Mouse (Mus musculus) midbrain, postnatal 0 days (tissue): ENCODE measurements around the gene Dynlrb2. TPM values are rescaled to one million over a fixed set of nuclear protein-coding genes. Genes with fewer than 3 reads are reported as not detected.

Experiments used
- ATAC-seq: fragments of 200-750 bp; cut with Nextera tagmentation; 2 replicates; pipeline ENCODE4 v1.8.0; 2017; ENCODE audit warnings: moderate number of reproducible peaks, mild to moderate bottlenecking, moderate TSS enrichment, moderate library complexity; ENCODE audit not compliant: low FRiP score
- DNase-seq: peaks from one replicate; pipeline ENCODE4 v3.0.0-alpha.2; 2015; ENCODE audit warnings: low spot score
- H3K27ac ChIP-seq: fragments of 300-500 bp; sonication (generic); 2 replicates; pipeline ENCODE4 v1.5.1; 2014; ENCODE audit warnings: low read depth, mild to moderate bottlenecking, low read length, mixed read lengths
- H3K27me3 ChIP-seq: fragments of 300-500 bp; sonication (generic); 2 replicates; pipeline ENCODE4 v1.6.1; 2014; ENCODE audit warnings: low read length, control low read depth, mixed read lengths; ENCODE audit not compliant: insufficient read depth
- H3K36me3 ChIP-seq: fragments of 300-500 bp; sonication (generic); 2 replicates; pipeline ENCODE4 v1.6.1; 2014; ENCODE audit warnings: low read length, control low read depth, mixed read lengths; ENCODE audit not compliant: insufficient read depth
- H3K4me1 ChIP-seq: fragments of 300-500 bp; sonication (generic); 2 replicates; pipeline ENCODE4 v1.6.1; 2014; ENCODE audit warnings: mild to moderate bottlenecking, control low read depth, antibody characterized with exemption, low read length, mixed read lengths; ENCODE audit not compliant: insufficient read depth
- H3K4me2 ChIP-seq: fragments of 300-500 bp; sonication (generic); 2 replicates; pipeline ENCODE4 v1.6.1; 2014; ENCODE audit warnings: low read depth, mild to moderate bottlenecking, low read length, mixed read lengths; ENCODE audit not compliant: poor library complexity, severe bottlenecking
- H3K4me3 ChIP-seq: fragments of 300-500 bp; sonication (generic); 2 replicates; pipeline ENCODE4 v1.5.1; 2014; ENCODE audit warnings: low read depth, mild to moderate bottlenecking, low read length, moderate library complexity
- H3K9ac ChIP-seq: fragments of 300-500 bp; sonication (generic); replicated peaks from 2 replicates; pipeline ENCODE4 v1.6.1; 2014; ENCODE audit warnings: mild to moderate bottlenecking, low read length, moderate library complexity, mixed read lengths; ENCODE audit not compliant: poor library complexity, severe bottlenecking
- H3K9me3 ChIP-seq: fragments of 300-500 bp; sonication (generic); 2 replicates; pipeline ENCODE4 v1.6.1; 2016; ENCODE audit warnings: low read length, control low read depth
- CTCF ChIP-seq: IDR thresholded peaks from 2 replicates; pipeline ENCODE4 v1.5.1; 2016; ENCODE audit warnings: antibody characterized with exemption, mild to moderate bottlenecking
- WGBS: fragments of 180-500 bp; shearing (Covaris S2); extraction: QIAGEN DNeasy Blood & Tissue Kit; methylation state at CpG from one replicate; pipeline ENCODE4 v1.1.7; 2014; 5-methylcytosine and 5-hydroxymethylcytosine counted together
- polyA plus RNA-seq: library from polyadenylated mRNA; unstranded; fragments of >200 nt; fragmentation: Nextera tagmentation; extraction: Ambion mirVana; gene quantifications from 2 replicates; pipeline ENCODE4 v1.2.1, GENCODE M21; 2015
- total RNA-seq: library from RNA; depleted of rRNA; stranded (reverse); fragments of >200 nt; gene quantifications from 2 replicates; pipeline ENCODE4 v1.2.3, GENCODE M21; 2014

Gene Dynlrb2
- total and polyA plus RNA-seq, 2 experiments from 2014 or later: 14.5 to 20.4 TPM

DNA sequence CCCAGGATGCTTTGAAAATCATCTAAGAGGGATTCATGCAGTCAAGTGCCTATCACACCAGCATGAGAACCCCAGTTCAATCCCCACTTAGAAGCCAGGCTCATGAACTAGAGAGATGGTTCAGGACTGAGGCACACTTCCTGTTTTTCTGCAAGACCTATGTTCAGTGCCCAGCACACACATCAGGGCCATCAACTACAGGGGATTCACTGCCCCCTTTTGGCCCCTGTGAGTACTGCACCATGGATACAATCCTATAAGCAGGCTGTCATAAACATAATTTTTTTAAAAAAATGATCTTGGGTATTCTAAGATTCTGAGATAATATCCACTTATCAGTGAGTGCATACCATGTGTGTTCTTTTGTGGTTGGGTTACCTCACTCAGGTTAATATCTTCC is 26.1 kb upstream of the Dynlrb2 start:
- Histone ChIP-seq H3K9ac (no peak overlapping the region), H3K4me2 (no peak overlapping the region), H3K27me3 (no peaks in the 10 kb centered on the region), H3K4me1 (no peaks in the 10 kb centered on the region), H3K9me3 (no peaks in the 10 kb centered on the region), H3K36me3 (no peaks in the 10 kb centered on the region), H3K27ac (no peak overlapping the region), H3K4me3 (no peak overlapping the region)
- no peak for ATAC-seq
- no peak for DNase-seq
- 0 out of 2 replicates have a peak, but pooled peaks have one; percentile 4 for TF ChIP-seq CTCF

DNA sequence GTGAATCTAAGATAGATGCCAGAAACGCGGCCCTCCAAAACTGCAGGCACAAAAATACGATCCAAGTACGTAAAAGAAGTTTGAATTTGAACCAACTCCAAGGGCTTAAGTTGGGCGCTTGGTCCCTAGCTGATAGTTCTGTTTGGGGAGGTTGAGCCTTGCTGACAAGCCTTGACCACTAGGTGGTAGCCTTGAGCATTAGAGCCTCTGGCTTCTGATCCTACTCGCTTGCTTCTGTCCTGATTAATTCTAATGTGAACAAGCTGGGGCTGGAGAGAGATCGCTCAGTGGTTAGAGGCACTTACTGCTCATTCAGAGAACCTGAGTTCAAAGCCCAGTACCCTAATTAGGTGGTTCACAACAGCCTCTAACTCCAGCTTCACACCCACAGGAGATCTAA is 23.9 kb upstream of the Dynlrb2 start:
- 17% methylated on average over 7 of the region's 7 CpGs for WGBS
- no peak for ATAC-seq
- H3K9ac ChIP-seq: no peak overlapping the region

DNA sequence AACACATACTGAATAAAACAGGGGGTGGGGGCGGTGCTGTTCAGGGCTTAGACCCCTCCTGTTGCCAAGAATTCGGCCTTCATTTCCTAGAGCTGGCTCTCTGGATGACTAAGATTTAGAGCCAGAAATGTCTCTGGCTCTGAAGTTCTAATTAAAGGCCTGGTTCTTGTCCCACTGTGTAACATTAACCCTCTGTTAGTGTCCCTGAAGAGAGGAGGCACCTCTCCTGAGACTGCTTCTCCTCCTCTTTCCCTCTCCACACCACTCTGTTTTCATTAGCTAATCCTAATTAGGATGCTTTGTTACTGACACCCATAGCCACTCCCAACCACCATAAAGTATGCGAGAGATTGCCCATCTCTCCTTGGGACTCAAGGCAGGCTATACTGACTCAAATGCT is 22.0 kb upstream of the Dynlrb2 start:
- no peak overlapping the region for H3K9ac ChIP-seq
- no peak for TF ChIP-seq CTCF
- H3K4me2 ChIP-seq: no peak overlapping the region
- no peak overlapping the region for H3K4me3 ChIP-seq
- ATAC-seq (no peak), DNase-seq (no peak)
- H3K4me1 ChIP-seq: no peaks in the 10 kb centered on the region
- 56% methylated on average over 3 of the region's 3 CpGs for WGBS
- no peaks in the 10 kb centered on the region for H3K9me3 ChIP-seq
- H3K27me3 ChIP-seq: no peaks in the 10 kb centered on the region; the same call in 1 of the 2 replicates
- H3K36me3 ChIP-seq: no peaks in the 10 kb centered on the region
- H3K27ac ChIP-seq: no peak overlapping the region

More for the DNA sequence above, 23.9 kb upstream of the Dynlrb2 start:
- Histone ChIP-seq H3K27ac (no peak overlapping the region), H3K4me3 (no peak overlapping the region), H3K4me2 (no peak overlapping the region), H3K4me1 (no peaks in the 10 kb centered on the region), H3K27me3 (no peaks in the 10 kb centered on the region; the same call in 1 of the 2 replicates), H3K36me3 (no peaks in the 10 kb centered on the region), H3K9me3 (no peaks in the 10 kb centered on the region)
- DNase-seq: peak; percentile 83
- TF ChIP-seq CTCF: peak; percentile 86

DNA sequence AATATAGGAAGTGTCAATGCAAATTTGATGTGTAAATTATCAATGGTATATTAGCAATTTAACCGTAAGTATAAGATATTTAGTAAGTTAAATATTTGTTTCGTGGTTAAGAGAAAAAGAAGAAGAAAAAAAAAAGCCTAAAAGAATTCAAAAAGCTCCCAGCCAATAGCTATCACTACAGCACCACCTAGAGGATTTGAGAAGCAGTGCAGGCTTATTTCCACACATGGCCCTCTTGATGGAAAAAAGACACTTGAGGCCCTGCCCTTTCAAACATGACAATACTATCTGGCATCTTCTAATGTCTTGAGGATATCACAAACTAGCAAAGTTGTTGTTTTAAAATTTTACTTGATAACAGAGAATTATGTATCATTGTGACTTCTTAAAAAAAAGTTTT is 20.7 kb upstream of the Dynlrb2 start:
- Histone ChIP-seq H3K36me3 (no peaks in the 10 kb centered on the region), H3K9me3 (no peaks in the 10 kb centered on the region), H3K9ac (no peak overlapping the region), H3K27ac (no peak overlapping the region), H3K4me3 (no peak overlapping the region; the same call in 1 of the 2 replicates), H3K4me1 (no peaks in the 10 kb centered on the region), H3K27me3 (no peaks in the 10 kb centered on the region; the same call in 1 of the 2 replicates), H3K4me2 (peak overlapping the region; percentile 19)
- WGBS: 11% methylated on average over 2 of the region's 2 CpGs
- ATAC-seq (no peak), DNase-seq (peak; percentile 70)
- peak; percentile 89 for TF ChIP-seq CTCF

DNA sequence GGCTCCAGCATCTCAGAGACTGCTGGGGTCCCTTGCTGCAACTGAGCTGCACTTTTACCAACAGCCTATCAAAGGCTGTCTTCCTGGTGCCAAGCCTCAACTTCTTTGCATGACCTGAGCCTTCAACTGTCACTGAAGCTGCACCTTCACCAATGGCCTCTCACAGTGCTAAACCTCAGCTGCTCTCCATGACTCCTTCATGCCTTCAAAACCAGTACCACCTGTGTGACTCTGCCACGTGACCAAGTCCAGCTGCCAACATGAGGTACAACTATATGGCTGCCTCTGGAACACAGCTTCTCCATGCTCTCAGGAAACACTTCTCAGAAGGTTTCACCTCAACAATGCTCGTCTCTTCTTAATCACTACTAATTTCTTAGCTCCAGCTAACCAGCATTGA is 16.2 kb upstream of the Dynlrb2 start:
- no peaks in the 10 kb centered on the region; the same call in 1 of the 2 replicates for H3K27me3 ChIP-seq
- no peak for ATAC-seq

DNA sequence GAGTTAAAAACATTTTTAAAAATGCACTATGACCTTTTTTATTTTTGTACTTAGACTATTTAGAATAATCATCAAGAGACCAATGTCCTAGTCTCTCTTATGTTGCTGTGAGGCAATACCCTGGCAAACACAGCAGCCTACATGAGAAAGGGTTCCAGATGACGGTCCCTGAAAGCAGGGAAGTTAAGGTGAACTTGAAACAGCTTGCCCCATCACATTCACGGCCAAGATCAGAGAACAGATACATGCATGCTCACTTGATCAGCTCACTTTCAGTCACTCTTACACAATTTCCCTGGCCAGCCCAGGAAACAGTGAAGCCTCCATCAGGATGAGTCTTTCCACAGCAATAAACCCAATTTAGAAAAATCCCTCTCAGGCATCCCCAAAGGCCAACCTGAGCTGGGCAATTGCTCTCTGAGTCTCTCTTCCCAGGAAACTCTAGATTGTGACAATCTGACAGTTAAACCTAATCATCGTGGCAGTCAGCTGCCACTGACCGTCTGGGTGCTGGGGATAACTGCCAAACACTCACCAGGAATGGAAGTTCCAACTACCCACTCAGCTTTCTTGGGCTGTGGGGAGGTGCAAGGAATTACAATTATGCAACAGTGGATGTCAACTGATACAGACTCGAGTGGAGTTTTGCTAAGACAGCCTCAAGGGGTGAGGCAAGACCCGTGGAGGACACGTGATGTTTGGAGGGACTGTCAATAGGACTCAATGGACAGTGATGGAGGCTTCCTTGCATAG is 4.5 kb upstream of the Dynlrb2 start:
- no peaks in the 10 kb centered on the region for H3K9me3 ChIP-seq
- TF ChIP-seq CTCF: no peak
- DNase-seq (no peak), ATAC-seq (no peak)
- no peaks in the 10 kb centered on the region for H3K4me1 ChIP-seq
- H3K4me3 ChIP-seq: no peak overlapping the region
- no peak overlapping the region for H3K9ac ChIP-seq
- no peaks in the 10 kb centered on the region for H3K36me3 ChIP-seq
- WGBS: 86% methylated on average over 7 of the region's 7 CpGs
- H3K27me3 ChIP-seq: no peaks in the 10 kb centered on the region
- H3K4me2 ChIP-seq: no peak overlapping the region
- no peak overlapping the region for H3K27ac ChIP-seq

More for the DNA sequence above, 16.2 kb upstream of the Dynlrb2 start:
- Histone ChIP-seq H3K36me3 (no peaks in the 10 kb centered on the region), H3K9ac (no peak overlapping the region), H3K4me3 (no peak overlapping the region), H3K27ac (no peak overlapping the region), H3K4me2 (no peak overlapping the region), H3K9me3 (no peaks in the 10 kb centered on the region), H3K4me1 (no peaks in the 10 kb centered on the region)
- DNase-seq: no peak
- TF ChIP-seq CTCF: no peak
- WGBS: 73% methylated on average over 2 of the region's 2 CpGs
